In the genomic region with DNA sequence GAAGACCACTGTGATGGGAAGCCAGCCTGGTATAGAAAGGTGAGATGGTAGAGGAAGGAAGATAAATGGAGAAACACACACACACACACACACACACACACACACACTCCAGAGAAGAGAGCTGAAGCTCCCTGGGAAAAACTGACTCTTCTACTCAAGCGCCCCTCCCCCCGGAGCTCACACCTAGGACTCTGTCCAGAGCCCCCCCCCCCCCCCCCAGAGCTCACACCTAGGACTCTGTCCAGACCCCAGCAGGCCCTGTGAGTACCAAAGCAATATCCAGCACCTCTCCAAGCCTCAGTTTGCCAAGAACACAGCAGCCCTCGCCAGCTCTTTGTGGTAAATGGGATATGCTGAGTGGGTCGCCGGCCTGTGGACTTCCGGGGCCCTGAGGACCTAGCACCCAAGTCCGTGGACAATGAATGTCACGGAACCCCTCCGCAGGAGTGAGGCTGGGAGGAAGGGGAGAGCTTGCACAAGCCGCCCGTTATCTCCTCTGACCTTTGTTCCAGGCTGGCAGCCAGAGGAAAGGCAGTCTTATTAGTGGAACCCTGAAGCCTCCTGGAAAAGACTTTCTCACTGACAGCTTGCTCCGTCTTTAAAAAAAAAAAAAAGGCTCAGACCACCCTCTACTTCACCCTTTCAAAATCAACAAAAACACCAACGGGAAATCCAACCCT, we compare ENCODE assay signal across 10 mouse cellular contexts. TPM values are rescaled to one million over a fixed set of nuclear protein-coding genes. Genes with fewer than 3 reads are reported as not detected.
A peak's percentile ranks its signal among the peaks of the same experiment; 100 is the strongest.
DNase-seq lines count a peak whose midpoint lies in the region; ATAC-seq and TF ChIP-seq lines count a peak whose summit lies in the region.
"Had no signal": no experiment of that assay in that cellular context is flagged by ENCODE, and none has a peak within 500 bp of the region (broad histone marks: within the 10 kb centered on the region; RNA-seq: fewer than 3 reads in every experiment).

No protein-coding gene starts in this region.

- no peaks in the 10 kb centered on the region for H3K36me3 ChIP-seq in heart, postnatal 0 days (replicated peaks; ENCODE audit: control insufficient read depth, insufficient read depth, low read length)
- H3K36me3 ChIP-seq in liver, embryonic 16.5 days (ENCODE audit: control insufficient read depth, insufficient read depth), result no peaks in the 10 kb centered on the region

- H3K9ac ChIP-seq in heart, postnatal 0 days (replicated peaks; ENCODE audit: low read depth, low read length), result no peak overlapping the region
- H3K9ac ChIP-seq in liver, embryonic 16.5 days (ENCODE audit: low read depth, low read length), result no peak overlapping the region

- no peak overlapping the region for H3K4me3 ChIP-seq in heart, postnatal 0 days (ENCODE audit: low read depth, low read length)
- no peak overlapping the region for H3K4me3 ChIP-seq in liver, embryonic 16.5 days (ENCODE audit: low read depth, low read length)

- peaks cover 78% of the 10 kb centered on the region for H3K4me1 ChIP-seq in heart, postnatal 0 days (ENCODE audit: control insufficient read depth, insufficient read depth)
- peaks cover 31% of the 10 kb centered on the region for H3K4me1 ChIP-seq in liver, embryonic 16.5 days (ENCODE audit: control insufficient read depth, low read depth, low read length)

- peak overlapping the region; percentile 41 for H3K27ac ChIP-seq in heart, postnatal 0 days (ENCODE audit: low read depth)
- H3K27ac ChIP-seq in liver, embryonic 16.5 days (ENCODE audit: low read length), result peak overlapping the region; percentile 53

- no peak for TF ChIP-seq EP300 in heart, postnatal 0 days (IDR thresholded peaks at IDR 0.05; ENCODE audit: low read depth)

- peak overlapping the region; percentile 35 for H3K4me2 ChIP-seq in heart, postnatal 0 days (ENCODE audit: low read depth, low read length)
- peak overlapping the region; percentile 0 for H3K4me2 ChIP-seq in liver, embryonic 16.5 days (ENCODE audit: low read depth, low read length)

- WGBS in heart, postnatal 0 days, result 22% methylated on average over 12 of the region's 13 CpGs
- 43% methylated on average over 13 of the region's 13 CpGs for WGBS in liver, embryonic 16.5 days (ENCODE audit: insufficient replicate concordance)

- TF ChIP-seq CTCF in heart, postnatal 0 days (IDR thresholded peaks at IDR 0.05; ENCODE audit: low read depth), result no peak

- H3K27me3 ChIP-seq in heart, postnatal 0 days (ENCODE audit: control insufficient read depth, insufficient read depth, low read length), result no peaks in the 10 kb centered on the region
- H3K27me3 ChIP-seq in liver, embryonic 16.5 days (ENCODE audit: control insufficient read depth, insufficient read depth, low read depth, low read length), result peaks cover 31% of the 10 kb centered on the region

- H3K9me3 ChIP-seq in heart, postnatal 0 days (replicated peaks; ENCODE audit: control insufficient read depth, low read length), result no peaks in the 10 kb centered on the region
- no peaks in the 10 kb centered on the region for H3K9me3 ChIP-seq in liver, embryonic 16.5 days (replicated peaks; ENCODE audit: control insufficient read depth, low read length)

- DNase-seq in cerebellum, adult 9-10 months, result peak; percentile 53
- DNase-seq in cerebellum, adult 8-10 months, result no peak
- peak; percentile 65 to 73 for DNase-seq in adrenal gland, postnatal 36 days
- DNase-seq in heart, postnatal 0 days (ENCODE audit: low spot score), result peak; percentile 70
- no peak for DNase-seq in Muller cell, postnatal 12 days (ENCODE audit: inconsistent ontology term)
- DNase-seq in thymus, postnatal 14 days, result no peak
- no peak for DNase-seq in left cerebral cortex, adult 18-20 months (ENCODE audit: low spot score in 2 of 2)
- DNase-seq: kidney, adult 18-20 months had no signal

- no peak for ATAC-seq in heart, postnatal 0 days (ENCODE audit: insufficient read depth, low read depth)
- no peak for ATAC-seq in liver, embryonic 16.5 days (ENCODE audit: low read depth)
- ATAC-seq: activated CD4-positive, CD25-positive, alpha-beta regulatory T cell, adult 4 months had no signal

RNA-seq across cellular contexts. Expression of a gene that starts 4.8 kb away (rescaled TPM):
- total RNA-seq in adrenal gland, postnatal 36 days (2021), result 10 to 100 TPM; 21.6 to 28.8 TPM
- 44.7 and 56.2 TPM in 2 replicates for total RNA-seq in heart, postnatal 0 days (2014; rRNA removed; ENCODE audit: low replicate concordance)
- polyA plus RNA-seq in heart, postnatal 0 days (2015; fragmentation: Nextera tagmentation; extraction: Ambion mirVana), result 6.9 and 7.8 TPM in 2 replicates
- 1.2 and 1.3 TPM in 2 replicates for polyA plus RNA-seq in liver, embryonic 16.5 days (2015; fragmentation: Nextera tagmentation; extraction: Ambion mirVana)
- 10 to 100 TPM; 75.6 to 77.6 TPM for total RNA-seq in left cerebral cortex, adult 18-20 months (2021)

RNA-seq across cellular contexts. Expression of a gene that starts 35.7 kb away (rescaled TPM):
- under 1 TPM; 0.76 to 0.86 TPM for total RNA-seq in adrenal gland, postnatal 36 days (2021)
- 0.70 and 5.0 TPM in 2 replicates for total RNA-seq in heart, postnatal 0 days (2014; rRNA removed; ENCODE audit: low replicate concordance)
- polyA plus RNA-seq in heart, postnatal 0 days (2015; fragmentation: Nextera tagmentation; extraction: Ambion mirVana), result 0.58 and 0.61 TPM in 2 replicates
- 0.05 TPM in 1 of 2 replicates, not detected in the other for polyA plus RNA-seq in liver, embryonic 16.5 days (2015; fragmentation: Nextera tagmentation; extraction: Ambion mirVana)
- 1 to 10 TPM; 7.9 to 9.0 TPM for total RNA-seq in left cerebral cortex, adult 18-20 months (2021)

Comparison
In these comparisons a context has a peak if more than half of its experiments do, and no peak if none do; other contexts are left out.
1. DNase-seq: peak in cerebellum, adult 9-10 months (single experiment), adrenal gland, postnatal 36 days (2 of 2) and heart, postnatal 0 days (single experiment); none in cerebellum, adult 8-10 months (single experiment), Muller cell, postnatal 12 days (single experiment), thymus, postnatal 14 days (single experiment) and left cerebral cortex, adult 18-20 months (0 of 2).